Mouse (Mus musculus): ENCODE data around the gene Map3k20. TPM values are rescaled to one million over a fixed set of nuclear protein-coding genes. Genes with fewer than 3 reads are reported as not detected.

The Map3k20 gene
- polyA plus RNA-seq (2014; fragmentation: Illumina TruSeq; extraction: RNeasy Lipid Tissue Mini Kit (QIAGEN cat#74804); ENCODE audit: low read depth, low replicate concordance), result 20.4 TPM

GRCm38 (mm10) chr2:72285256-72285887 lies at the start of gene Map3k20:
Gene Map3k20 (plus strand): TSS chr2:72285637.

GRCm38 (mm10) chr2:72475797-72476485 lies 190.5 kb downstream of the Map3k20 start, which contains the start of gene Cdca7:
Gene Cdca7 (plus strand): TSS chr2:72476159.

Other genes starting within 250 kb of the Map3k20 start
- 1.7 TPM for gene Cdca7, start 190.5 kb downstream of the Map3k20 start, polyA plus RNA-seq (2014; fragmentation: Illumina TruSeq; extraction: RNeasy Lipid Tissue Mini Kit (QIAGEN cat#74804); ENCODE audit: low read depth, low replicate concordance)